Mouse (Mus musculus): ENCODE results near the gene Rell1.

- TF ChIP-seq CTCF (IDR thresholded peaks at IDR 0.05) (no peak), EP300 (IDR thresholded peaks at IDR 0.05; ENCODE audit: insufficient read depth, low read depth, low read length) (no peak), POLR2A (IDR thresholded peaks at IDR 0.05; ENCODE audit: insufficient read depth, low read depth, low read length) (no peak)
These were observed 52.1 kb downstream of the Rell1 start for GRCm38 (mm10) chr5:63916457-63917139.
